Mouse (Mus musculus): Measurements from ENCODE around the gene Kcnv2. TPM values are rescaled to one million over a fixed set of nuclear protein-coding genes. Genes with fewer than 3 reads are reported as not detected.

The Kcnv2 gene
- polyA plus RNA-seq, 1 experiment = 0.17 TPM

DNA sequence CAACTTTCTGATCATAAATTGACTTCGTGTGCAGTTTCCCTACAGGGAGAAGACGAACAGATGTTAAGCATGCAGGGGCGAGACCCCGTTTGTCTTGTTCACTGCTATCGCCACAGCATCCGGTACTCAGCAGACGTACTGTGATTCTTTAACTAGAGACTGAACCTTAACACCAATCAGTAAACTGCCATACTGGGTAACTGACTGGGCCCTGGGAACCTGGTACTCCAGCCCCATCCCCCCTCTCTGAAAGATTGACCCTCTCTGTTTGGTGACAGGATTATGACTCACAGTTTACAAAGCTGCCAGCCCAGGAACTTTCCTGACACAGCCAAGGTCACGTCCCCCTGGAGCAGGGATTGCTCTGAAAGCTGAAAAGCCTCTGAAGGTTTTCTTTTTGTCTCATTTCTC is 42.1 kb downstream of the Kcnv2 start:
- Histone ChIP-seq H3K36me3 (ENCODE audit: control insufficient read depth, insufficient read depth, low read length) (no peaks in the 10 kb centered on the region), H3K27me3 (ENCODE audit: control insufficient read depth, insufficient read depth, low read length) (no peaks in the 10 kb centered on the region), H3K4me3 (ENCODE audit: control insufficient read depth, low read depth, low read length) (peak overlapping the region; percentile 39; the same call in 1 of the 2 replicates), H3K27ac (ENCODE audit: control insufficient read depth, insufficient read depth, low read depth, low read length) (no peak overlapping the region), H3K4me1 (ENCODE audit: control insufficient read depth, insufficient read depth, low read length) (peaks cover 2% of the 10 kb centered on the region; the same call in 1 of the 2 replicates)
- TF ChIP-seq POLR2A (IDR thresholded peaks at IDR 0.05; ENCODE audit: control insufficient read depth, low read depth, low read length) = no peak
- TF ChIP-seq CTCF (IDR thresholded peaks at IDR 0.05; ENCODE audit: control insufficient read depth, insufficient read depth, insufficient replicate concordance, low read depth, low read length) = no peak

DNA sequence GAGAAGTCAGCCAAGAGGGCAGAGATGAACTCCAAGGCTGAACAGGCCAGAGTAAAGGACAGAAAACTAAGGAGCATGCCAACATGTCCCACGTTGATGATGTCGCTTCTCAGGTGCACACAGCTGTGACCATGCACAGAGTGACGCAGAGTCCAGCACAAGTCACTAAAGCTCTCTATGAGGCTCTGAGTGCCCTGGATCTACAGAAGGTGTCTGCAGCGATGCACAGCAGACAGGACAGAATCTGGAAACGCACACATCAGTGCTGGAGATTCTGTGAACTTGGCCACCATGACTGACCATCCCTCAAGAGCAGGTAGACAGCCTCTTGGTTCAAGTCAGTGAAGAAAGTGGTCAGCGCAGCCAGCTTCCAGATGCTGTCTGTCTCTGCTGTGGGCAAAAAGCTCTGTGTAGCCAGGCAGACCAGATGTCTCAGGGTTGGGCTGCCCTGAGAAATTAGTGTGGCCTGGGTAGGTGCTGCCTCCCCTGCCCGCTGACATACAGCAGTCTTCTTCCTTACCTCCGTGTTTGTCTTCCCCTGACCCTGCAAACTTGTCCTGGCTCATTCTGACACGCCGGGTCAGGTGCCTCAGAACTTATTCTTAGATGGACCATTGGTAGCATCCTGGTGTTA is 43.8 kb downstream of the Kcnv2 start:
- Histone ChIP-seq H3K4me3 (ENCODE audit: control insufficient read depth, low read depth, low read length) (no peak overlapping the region), H3K27me3 (ENCODE audit: control insufficient read depth, insufficient read depth, low read length) (no peaks in the 10 kb centered on the region), H3K27ac (ENCODE audit: control insufficient read depth, insufficient read depth, low read depth, low read length) (no peak overlapping the region), H3K4me1 (ENCODE audit: control insufficient read depth, insufficient read depth, low read length) (peaks cover 2% of the 10 kb centered on the region; the same call in 1 of the 2 replicates), H3K36me3 (ENCODE audit: control insufficient read depth, insufficient read depth, low read length) (no peaks in the 10 kb centered on the region)
- TF ChIP-seq POLR2A (IDR thresholded peaks at IDR 0.05; ENCODE audit: control insufficient read depth, low read depth, low read length) = no peak
- no peak for TF ChIP-seq CTCF (IDR thresholded peaks at IDR 0.05; ENCODE audit: control insufficient read depth, insufficient read depth, insufficient replicate concordance, low read depth, low read length)

DNA sequence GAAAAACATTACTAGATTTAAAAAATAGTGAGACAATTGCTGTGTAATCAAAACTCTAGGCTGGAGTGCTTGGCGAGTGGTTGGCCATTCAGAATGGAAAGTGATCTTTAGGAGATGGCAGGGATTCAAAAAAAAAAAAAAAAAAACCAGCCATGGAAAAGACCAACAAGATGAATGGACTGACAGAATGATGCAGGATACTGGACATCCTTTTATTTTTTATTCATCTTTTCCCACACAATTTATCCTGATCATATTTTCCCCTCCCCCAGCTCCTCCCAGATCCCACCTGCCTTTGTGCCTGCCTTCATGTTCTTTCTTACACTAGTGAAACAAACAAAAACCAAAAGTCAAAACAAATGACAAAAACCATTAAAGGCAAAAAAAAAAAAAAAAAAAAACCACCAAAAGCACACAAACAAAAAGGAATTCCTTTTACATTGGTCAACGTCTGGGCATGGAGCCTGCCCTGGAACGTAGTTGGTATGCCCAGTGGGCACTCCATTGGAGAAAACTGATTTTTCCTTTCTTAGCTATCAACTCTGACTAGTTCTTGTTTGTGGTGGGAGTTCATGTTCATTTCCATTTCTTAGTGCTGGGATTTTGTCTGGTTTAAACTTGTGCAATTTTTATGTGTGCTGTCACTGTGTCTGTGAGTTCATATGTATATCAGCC is 47.2 kb downstream of the Kcnv2 start:
- no peak overlapping the region for H3K4me3 ChIP-seq (ENCODE audit: control insufficient read depth, low read depth, low read length)
- no peaks in the 10 kb centered on the region for H3K27me3 ChIP-seq (ENCODE audit: control insufficient read depth, insufficient read depth, low read length)
- TF ChIP-seq CTCF (IDR thresholded peaks at IDR 0.05; ENCODE audit: control insufficient read depth, insufficient read depth, insufficient replicate concordance, low read depth, low read length) (no peak), POLR2A (IDR thresholded peaks at IDR 0.05; ENCODE audit: control insufficient read depth, low read depth, low read length) (no peak)
- H3K27ac ChIP-seq (ENCODE audit: control insufficient read depth, insufficient read depth, low read depth, low read length) = no peak overlapping the region
- no peaks in the 10 kb centered on the region for H3K36me3 ChIP-seq (ENCODE audit: control insufficient read depth, insufficient read depth, low read length)
- H3K4me1 ChIP-seq (ENCODE audit: control insufficient read depth, insufficient read depth, low read length) = peaks cover 2% of the 10 kb centered on the region; the same call in 1 of the 2 replicates

DNA sequence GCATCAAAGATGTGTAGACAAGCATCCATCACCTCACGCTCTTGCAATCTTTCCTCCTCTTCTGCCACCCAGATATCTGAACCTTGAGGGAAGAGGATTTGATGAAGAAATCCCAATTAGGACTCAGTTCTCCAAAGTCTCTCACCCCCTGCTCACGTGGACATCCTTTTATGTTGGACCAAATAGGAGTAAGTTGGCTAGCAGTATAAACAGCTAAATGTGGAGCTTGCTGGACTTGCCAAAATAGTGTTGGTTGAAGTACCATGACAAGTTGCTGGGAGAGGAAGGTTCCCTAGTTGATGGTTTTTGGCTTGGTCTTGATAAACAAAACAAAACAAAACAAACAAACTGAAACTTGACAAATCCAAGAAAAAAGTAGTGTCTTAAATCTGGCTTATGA is 47.8 kb downstream of the Kcnv2 start:
- no peaks in the 10 kb centered on the region for H3K36me3 ChIP-seq (ENCODE audit: control insufficient read depth, insufficient read depth, low read length)
- H3K27ac ChIP-seq (ENCODE audit: control insufficient read depth, insufficient read depth, low read depth, low read length) = no peak overlapping the region
- no peaks in the 10 kb centered on the region for H3K27me3 ChIP-seq (ENCODE audit: control insufficient read depth, insufficient read depth, low read length)
- no peak overlapping the region for H3K4me3 ChIP-seq (ENCODE audit: control insufficient read depth, low read depth, low read length)
- TF ChIP-seq POLR2A (IDR thresholded peaks at IDR 0.05; ENCODE audit: control insufficient read depth, low read depth, low read length) (no peak), CTCF (IDR thresholded peaks at IDR 0.05; ENCODE audit: control insufficient read depth, insufficient read depth, insufficient replicate concordance, low read depth, low read length) (no peak)
- no peaks in the 10 kb centered on the region for H3K4me1 ChIP-seq (ENCODE audit: control insufficient read depth, insufficient read depth, low read length)

GRCm38 (mm10) chr19:27370784-27371183 is 48.4 kb downstream of the Kcnv2 start:
- no peak overlapping the region for H3K27ac ChIP-seq (ENCODE audit: control insufficient read depth, insufficient read depth, low read depth, low read length)
- H3K4me1 ChIP-seq (ENCODE audit: control insufficient read depth, insufficient read depth, low read length) = no peaks in the 10 kb centered on the region
- no peak for TF ChIP-seq POLR2A (IDR thresholded peaks at IDR 0.05; ENCODE audit: control insufficient read depth, low read depth, low read length)
- TF ChIP-seq CTCF (IDR thresholded peaks at IDR 0.05; ENCODE audit: control insufficient read depth, insufficient read depth, insufficient replicate concordance, low read depth, low read length) = no peak
- no peaks in the 10 kb centered on the region for H3K36me3 ChIP-seq (ENCODE audit: control insufficient read depth, insufficient read depth, low read length)
- H3K27me3 ChIP-seq (ENCODE audit: control insufficient read depth, insufficient read depth, low read length) = no peaks in the 10 kb centered on the region
- no peak overlapping the region for H3K4me3 ChIP-seq (ENCODE audit: control insufficient read depth, low read depth, low read length)

DNA sequence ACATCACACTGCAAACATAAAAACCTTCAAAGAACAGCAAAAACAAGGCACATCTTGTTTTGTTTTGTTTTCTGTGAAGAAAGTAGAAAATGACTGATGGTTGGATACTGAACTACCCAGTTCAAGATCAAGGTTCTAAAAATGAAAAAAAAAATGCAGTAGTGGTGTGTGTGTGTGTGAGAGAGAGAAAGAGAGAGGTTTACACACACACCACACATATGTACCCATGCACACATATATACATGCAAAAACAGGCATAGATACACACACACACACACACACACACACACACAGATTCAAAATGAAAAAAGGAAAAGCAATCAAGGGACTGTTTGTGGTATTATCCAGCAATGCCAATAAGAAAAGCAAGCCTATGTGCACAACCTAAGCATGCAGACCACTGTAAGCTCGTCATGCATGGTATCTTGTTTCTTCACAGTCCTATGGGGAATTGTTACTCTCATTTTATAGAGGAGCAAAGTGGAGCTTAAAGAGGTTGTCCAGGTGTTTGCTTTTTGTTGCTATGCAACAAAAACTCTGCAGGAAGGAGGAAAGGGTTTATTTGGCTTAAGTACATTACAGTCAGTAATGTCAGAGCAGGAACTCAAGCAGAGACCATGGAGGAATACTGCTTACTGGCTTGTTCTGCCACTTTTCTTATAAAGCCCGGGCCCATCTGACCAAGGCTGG is 57.5 kb downstream of the Kcnv2 start:
- Histone ChIP-seq H3K27me3 (ENCODE audit: control insufficient read depth, insufficient read depth, low read length) (no peaks in the 10 kb centered on the region), H3K27ac (ENCODE audit: control insufficient read depth, insufficient read depth, low read depth, low read length) (no peak overlapping the region), H3K36me3 (ENCODE audit: control insufficient read depth, insufficient read depth, low read length) (no peaks in the 10 kb centered on the region), H3K4me1 (ENCODE audit: control insufficient read depth, insufficient read depth, low read length) (no peaks in the 10 kb centered on the region), H3K4me3 (ENCODE audit: control insufficient read depth, low read depth, low read length) (no peak overlapping the region)
- no peak for TF ChIP-seq CTCF (IDR thresholded peaks at IDR 0.05; ENCODE audit: control insufficient read depth, insufficient read depth, insufficient replicate concordance, low read depth, low read length)
- no peak for TF ChIP-seq POLR2A (IDR thresholded peaks at IDR 0.05; ENCODE audit: control insufficient read depth, low read depth, low read length)

GRCm38 (mm10) chr19:27382131-27382530 is 59.7 kb downstream of the Kcnv2 start:
- no peaks in the 10 kb centered on the region for H3K27me3 ChIP-seq (ENCODE audit: control insufficient read depth, insufficient read depth, low read length)
- peaks cover 2% of the 10 kb centered on the region; the same call in 1 of the 2 replicates for H3K36me3 ChIP-seq (ENCODE audit: control insufficient read depth, insufficient read depth, low read length)
- no peak for TF ChIP-seq POLR2A (IDR thresholded peaks at IDR 0.05; ENCODE audit: control insufficient read depth, low read depth, low read length)
- TF ChIP-seq CTCF (IDR thresholded peaks at IDR 0.05; ENCODE audit: control insufficient read depth, insufficient read depth, insufficient replicate concordance, low read depth, low read length) = no peak
- no peak overlapping the region for H3K27ac ChIP-seq (ENCODE audit: control insufficient read depth, insufficient read depth, low read depth, low read length)
- no peaks in the 10 kb centered on the region for H3K4me1 ChIP-seq (ENCODE audit: control insufficient read depth, insufficient read depth, low read length)
- H3K4me3 ChIP-seq (ENCODE audit: control insufficient read depth, low read depth, low read length) = no peak overlapping the region
